Mouse (Mus musculus) CD4-positive, CD25-positive, alpha-beta regulatory T cell, adult 2 months (primary cell): ENCODE results near the gene Ucma.

ENCODE experiments used
- DNase-seq: peaks from one replicate; pipeline ENCODE4 v3.0.0-alpha.2; 2012; ENCODE audit warnings: low read depth, low spot score

Ucma gene

DNA sequence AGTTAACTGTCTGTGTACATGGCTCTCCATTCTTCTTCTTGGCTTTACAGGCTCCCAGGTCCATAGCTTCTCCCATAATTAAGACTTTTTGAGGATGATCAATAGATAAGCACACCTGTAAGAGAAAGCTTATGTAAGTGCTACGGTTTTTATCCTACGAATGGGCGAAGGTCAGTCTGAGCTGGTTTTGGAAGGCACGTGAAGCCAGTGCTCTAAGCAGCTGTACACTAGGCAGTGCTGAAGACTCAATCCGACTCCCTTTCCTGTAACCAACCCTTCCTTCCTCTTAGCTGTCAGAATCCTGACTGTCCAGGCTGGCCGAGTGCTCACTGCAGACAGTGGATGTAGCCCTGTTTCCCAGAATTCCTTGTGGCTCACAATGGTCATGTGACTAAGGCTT is 25.3 kb downstream of the Ucma start:
- DNase-seq: no peak

- no peak for DNase-seq
Observed at GRCm38 (mm10) chr2:5007107-5007506, 31.2 kb downstream of the Ucma start.

GRCm38 (mm10) chr2:5011898-5012490 is 36.1 kb downstream of the Ucma start:
- DNase-seq: no peak

DNA sequence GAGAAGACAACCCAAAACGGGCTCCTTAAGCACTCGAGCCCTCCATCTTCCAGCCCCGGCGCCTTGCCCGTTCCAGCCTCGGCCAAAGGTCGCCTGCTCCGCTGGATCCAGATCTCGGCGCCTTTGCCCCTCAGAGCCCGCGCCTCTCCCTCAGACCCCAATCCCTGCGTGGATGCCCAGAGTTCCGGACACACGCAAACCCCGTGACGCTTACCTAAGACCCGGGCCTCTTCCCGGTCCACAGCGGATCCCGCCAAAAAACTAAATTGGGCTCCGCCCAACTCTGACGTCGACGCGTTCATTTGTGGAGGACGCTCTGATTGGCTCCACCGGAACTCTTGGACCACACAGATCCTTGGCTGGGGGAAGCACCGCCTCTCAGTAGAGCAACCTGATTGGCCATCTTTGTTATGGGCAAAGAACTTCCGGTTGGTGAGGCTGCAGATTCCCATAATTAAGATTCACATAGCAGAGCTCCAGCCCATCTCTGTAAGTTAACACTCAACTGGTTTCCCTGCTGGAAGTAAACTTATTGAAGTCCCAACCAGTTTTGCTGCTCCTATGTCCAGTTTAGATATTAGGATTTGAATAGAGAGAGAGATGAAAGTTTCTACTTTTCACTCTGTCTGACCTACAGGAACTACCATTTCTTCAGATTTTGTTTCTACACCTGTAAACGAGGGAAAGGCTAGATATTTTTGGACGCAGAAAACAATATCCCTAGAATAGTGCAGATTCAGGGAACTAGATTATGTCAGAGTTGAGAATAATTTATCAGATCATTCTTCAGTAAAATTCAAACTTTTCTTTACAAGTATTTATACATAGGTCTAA is 36.8 kb downstream of the Ucma start, which contains the start of gene Mcm10:
Gene Mcm10, minus strand, starts transcription at position 301 of the 834 bp plus-strand sequence.
- DNase-seq: peak; percentile 94

GRCm38 (mm10) chr2:5014616-5015015 is 38.7 kb downstream of the Ucma start:
- DNase-seq: peak; percentile 11

DNA sequence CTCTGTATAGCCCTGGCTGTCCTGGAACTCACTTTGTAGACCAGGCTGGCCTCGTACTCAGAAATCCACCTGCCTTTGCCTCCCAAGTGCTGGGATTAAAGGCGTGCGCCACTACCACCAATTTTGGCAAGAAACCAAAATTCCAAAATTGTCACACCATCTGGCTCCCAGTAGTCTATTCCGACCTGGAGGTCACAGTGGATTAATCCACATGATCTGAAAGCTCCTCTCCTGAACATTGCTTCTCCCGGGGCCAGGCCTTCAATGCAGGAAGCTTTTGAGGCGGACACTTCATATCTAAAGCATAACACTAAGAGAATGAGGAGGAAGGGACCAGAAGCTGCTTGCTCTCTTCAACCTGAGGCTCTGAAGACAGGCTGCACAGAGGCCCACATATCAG is 39.6 kb downstream of the Ucma start:
- DNase-seq: no peak

DNA sequence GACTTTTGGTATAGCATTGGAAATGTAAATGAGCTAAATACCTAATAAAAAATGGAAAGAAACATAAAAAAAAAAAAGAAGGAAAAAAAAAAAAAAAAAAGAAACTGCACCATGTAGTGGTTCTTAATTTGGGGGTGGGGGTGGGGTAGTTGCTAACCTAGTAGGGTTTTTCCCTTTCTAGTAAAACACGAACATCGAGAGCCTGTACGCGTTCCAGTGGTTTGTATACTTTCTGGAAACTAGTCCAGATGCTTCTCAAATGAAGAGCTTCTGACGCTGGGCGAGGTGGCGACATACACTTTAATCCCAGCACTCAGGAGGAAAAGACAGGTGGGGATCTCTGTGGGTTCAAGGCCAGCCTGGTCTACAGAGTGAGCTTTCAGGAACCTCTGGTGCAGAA is 41.0 kb downstream of the Ucma start:
- DNase-seq: no peak

GRCm38 (mm10) chr2:5019708-5020107 is 43.8 kb downstream of the Ucma start:
- DNase-seq: no peak

GRCm38 (mm10) chr2:5023275-5023674 is 47.4 kb downstream of the Ucma start:
- no peak for DNase-seq

GRCm38 (mm10) chr2:5023699-5024399 is 47.9 kb downstream of the Ucma start:
- no peak for DNase-seq

DNA sequence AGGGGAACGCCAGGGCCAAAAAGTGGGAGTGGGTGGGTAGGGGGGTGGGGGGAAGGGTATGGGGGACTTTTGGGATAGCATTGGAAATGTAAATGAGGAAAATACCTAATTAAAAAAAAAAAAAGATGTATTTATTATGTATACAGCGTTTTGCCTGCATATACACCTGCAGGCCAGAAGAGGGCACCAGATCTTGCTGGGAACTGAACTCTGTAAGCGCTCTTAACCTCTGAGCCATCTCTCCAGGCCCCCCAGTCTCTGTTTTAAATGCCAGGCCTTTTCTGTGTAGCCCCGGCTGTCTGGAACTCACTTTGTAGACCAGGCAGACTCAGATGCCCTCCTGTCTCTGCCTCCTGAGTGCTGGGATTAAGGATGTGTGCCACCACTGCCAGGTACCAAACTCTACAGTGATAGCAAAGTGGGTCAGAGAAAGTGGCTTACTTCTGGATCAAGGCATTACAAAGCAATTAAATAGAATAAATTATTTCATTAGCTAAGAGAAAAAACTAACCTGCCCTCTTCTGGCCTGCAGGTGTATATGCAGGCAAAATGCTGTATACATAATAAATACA is 49.3 kb downstream of the Ucma start:
- peak; percentile 62 for DNase-seq

DNA sequence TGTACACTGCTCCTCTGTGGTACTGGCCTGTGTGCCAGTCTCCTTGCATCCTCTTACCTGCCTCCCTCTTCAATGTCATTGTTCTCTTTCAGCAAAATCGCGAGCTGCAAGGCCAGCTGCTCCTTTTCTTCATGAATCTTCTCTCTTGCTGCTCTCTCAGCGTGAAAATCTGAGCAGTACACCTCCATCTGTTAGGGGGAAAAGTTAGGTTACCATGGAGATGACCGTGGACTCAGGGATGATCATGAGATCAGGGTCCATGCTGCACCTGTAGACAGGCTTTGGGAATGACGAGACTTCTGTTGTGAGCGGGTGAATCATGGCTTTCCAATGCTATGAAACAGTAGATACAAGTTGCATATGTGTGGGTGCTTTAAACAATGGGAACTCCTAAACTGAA is 51.1 kb downstream of the Ucma start:
- no peak for DNase-seq

DNA sequence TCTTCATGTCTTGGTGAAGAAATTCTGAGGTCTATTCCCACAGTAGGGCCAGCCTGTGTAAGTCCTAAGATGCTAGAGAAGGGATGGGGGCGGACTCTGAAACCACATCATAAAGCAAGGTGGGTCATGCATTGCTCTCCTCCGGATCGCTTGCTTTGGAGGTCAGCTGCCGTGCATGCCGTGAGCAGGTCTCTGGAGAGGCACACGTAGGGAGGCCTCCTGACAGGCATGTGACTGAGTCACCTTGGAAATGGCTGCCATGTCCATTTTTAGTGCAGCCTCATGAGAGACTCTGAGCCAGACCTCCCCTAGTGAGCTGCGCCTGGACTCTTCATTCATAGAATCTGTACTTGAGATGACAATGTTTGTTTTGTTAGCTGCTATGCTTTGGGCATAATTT is 52.1 kb downstream of the Ucma start:
- DNase-seq: no peak

DNA sequence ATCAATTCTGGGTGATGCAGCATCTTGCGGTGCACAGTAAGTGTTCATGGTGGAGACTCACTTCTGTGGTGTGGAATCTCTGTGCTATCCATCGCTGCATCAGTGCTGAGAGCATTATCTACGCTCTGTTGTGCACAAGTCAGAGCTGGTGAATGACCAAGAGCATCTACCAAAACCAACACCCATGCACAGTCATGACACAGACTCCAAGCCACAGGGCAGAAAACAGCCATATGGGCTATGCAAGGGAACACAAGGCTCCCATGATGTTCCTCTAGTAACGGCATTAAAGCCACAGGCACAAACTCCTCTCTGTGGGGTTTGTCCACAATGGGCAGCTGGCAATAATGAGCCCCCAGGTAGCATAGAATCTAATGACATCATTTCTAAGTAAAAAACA is 53.9 kb downstream of the Ucma start:
- DNase-seq: no peak

DNA sequence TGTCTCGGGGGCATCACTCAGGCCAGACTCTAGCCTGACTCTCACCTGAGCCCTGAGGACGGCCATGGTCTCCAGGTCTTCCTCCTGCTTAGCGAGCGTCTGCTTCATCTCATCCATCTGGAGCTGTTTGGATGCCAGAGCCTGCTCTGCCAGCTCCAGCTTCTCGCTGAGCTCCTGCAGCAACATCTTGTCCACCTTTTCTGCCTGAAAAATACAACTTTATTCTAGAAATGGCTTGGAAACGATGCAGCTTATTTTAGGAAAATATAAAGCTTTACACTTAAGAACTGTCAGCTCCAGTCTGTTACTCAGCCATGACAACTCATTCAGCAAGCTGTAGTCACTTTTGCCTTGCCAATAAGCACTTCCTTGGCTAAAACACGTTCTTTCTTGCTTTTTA is 55.3 kb downstream of the Ucma start:
- DNase-seq: no peak

- no peak for DNase-seq
Observed at GRCm38 (mm10) chr2:5032665-5033064, 56.7 kb downstream of the Ucma start.

GRCm38 (mm10) chr2:5033546-5034420 is 57.9 kb downstream of the Ucma start:
- DNase-seq: no peak

GRCm38 (mm10) chr2:5034801-5035200 is 58.9 kb downstream of the Ucma start:
- DNase-seq: no peak

DNA sequence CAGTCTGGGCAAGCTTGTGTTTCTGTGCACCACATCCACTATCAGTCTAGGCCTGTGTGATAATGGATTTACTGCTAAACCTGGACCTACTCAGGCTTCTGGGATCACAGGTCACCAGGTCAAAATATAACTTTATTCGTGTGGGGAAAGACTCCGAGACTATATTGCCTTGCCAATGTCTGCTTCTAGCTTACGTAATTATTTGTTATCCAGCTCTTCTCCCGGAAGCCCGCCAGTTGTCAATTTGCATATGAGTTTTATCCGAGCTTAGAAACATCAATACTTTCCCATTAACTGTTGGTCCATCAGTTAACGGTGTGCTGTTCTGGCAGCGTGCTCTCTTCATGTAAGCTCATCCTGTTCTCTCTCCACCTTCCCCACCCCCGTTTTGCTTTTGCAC is 59.3 kb downstream of the Ucma start:
- no peak for DNase-seq
